Mouse (Mus musculus): Measurements from ENCODE around the gene Sycp2l. TPM values are rescaled to one million over a fixed set of nuclear protein-coding genes. Genes with fewer than 3 reads are reported as not detected.

Gene Sycp2l
- total RNA-seq, 1 experiment from 2014 or later, result not detected

Other genes starting within 250 kb of the Sycp2l start
- gene Pak1ip1, start 113.3 kb upstream of the Sycp2l start, total RNA-seq (2021), result 55.6 and 61.6 TPM in 2 replicates
- 160 and 178 TPM in 2 replicates for gene Tmem14c, start 98.0 kb upstream of the Sycp2l start, total RNA-seq (2021)
- not detected in 2 replicates for gene Mak, start 34.6 kb upstream of the Sycp2l start, total RNA-seq (2021)
- gene Gcm2, start 3.3 kb upstream of the Sycp2l start, total RNA-seq (2021), result not detected in 2 replicates
- gene Elovl2, start 106.1 kb downstream of the Sycp2l start, total RNA-seq (2021), result 0.33 and 3.1 TPM in 2 replicates
- 11.0 and 14.4 TPM in 2 replicates for gene Smim13, start 135.5 kb downstream of the Sycp2l start, total RNA-seq (2021)
- not detected in 2 replicates for gene Gm17364, start 159.7 kb downstream of the Sycp2l start, total RNA-seq (2021)

All from adrenal gland, postnatal 25 days (tissue).